Mouse (Mus musculus) forelimb bud, embryonic 11.5 days (tissue): ENCODE data around the gene Misp.

Experiments
- DNase-seq: peaks from one replicate; pipeline ENCODE4 v3.0.0-alpha.2; 2012; ENCODE audit warnings: low read depth, low spot score

The Misp gene

GRCm38 (mm10) chr10:79873715-79874289, 53.0 kb downstream of the Misp start:
- no peak for DNase-seq

GRCm38 (mm10) chr10:79874290-79874862, 53.6 kb downstream of the Misp start, which contains the start of the genes Prtn3 and Plppr3:
Gene Prtn3, plus strand, starts transcription at chr10:79874476.
Gene Plppr3, minus strand, starts transcription at chr10:79874634.
- DNase-seq, result peak; percentile 76

- DNase-seq, result no peak
These were observed 56.4 kb downstream of the Misp start for GRCm38 (mm10) chr10:79877174-79877573.

GRCm38 (mm10) chr10:79877757-79878156, 57.0 kb downstream of the Misp start:
- DNase-seq, result no peak

GRCm38 (mm10) chr10:79879527-79879926, 58.7 kb downstream of the Misp start:
- DNase-seq, result no peak
